Mouse (Mus musculus): ENCODE measurements around the gene Fam76b.

Fam76b gene

DNA sequence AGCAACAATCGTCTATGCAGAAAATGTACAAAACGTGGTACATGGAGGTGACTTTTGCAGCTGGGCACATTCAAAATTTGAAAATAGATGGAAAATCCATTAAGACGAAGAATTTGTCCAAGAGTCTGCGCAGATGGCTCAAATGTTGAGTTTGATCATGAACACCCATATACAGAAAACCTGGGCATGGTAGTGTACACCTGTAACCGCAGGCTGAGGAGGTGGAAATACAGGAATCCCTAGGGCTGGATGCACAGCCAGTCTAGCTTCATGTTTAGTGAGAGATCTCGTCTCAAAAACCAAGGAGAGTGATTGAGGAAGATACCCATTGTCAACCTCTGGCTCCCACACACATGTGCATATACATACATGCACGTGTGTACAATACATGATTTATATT, 44.1 kb downstream of the Fam76b start:
- no peak for DNase-seq (ENCODE audit: low spot score in 2 of 2)

DNA sequence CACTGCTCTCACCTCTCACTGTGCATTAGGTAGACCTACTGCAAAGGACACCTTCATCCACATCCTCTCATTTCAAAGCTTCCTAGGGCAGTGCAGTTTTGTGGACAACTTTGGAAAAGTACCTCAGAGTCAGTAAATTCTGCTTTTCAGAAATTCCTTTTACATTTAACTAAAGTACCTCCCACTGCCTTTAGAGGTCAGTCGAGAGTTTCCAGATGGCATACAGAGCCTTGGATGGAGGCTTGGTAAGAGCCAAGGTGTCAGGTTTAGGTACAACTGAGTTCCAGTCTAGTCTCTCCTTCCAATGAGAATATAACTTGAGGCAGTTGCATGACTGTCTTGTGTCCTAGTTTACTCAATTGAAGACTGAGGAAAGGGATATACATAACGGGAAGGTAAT, 46.8 kb downstream of the Fam76b start:
- DNase-seq (ENCODE audit: low spot score in 2 of 2), result no peak

DNA sequence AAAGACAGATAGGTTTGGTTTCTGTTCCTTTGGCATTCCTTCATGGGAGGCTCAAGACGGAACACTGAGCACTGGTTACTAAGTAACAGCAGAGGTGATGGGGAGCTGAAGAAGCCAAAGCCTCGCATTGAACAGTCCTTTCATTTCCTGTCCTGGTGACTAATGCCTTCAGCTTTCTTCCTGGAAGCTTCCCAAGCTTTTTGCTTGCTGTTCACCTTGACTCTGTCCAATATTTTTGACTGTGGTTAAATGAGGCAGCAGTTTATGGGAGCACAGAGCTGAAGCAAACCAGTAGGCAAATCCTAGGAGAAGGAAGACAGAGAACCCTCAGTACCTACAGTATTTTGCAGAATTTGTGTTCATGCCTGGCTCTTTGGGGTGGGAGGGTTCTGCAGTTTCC, 47.8 kb downstream of the Fam76b start:
- no peak for DNase-seq (ENCODE audit: low spot score in 2 of 2)

DNA sequence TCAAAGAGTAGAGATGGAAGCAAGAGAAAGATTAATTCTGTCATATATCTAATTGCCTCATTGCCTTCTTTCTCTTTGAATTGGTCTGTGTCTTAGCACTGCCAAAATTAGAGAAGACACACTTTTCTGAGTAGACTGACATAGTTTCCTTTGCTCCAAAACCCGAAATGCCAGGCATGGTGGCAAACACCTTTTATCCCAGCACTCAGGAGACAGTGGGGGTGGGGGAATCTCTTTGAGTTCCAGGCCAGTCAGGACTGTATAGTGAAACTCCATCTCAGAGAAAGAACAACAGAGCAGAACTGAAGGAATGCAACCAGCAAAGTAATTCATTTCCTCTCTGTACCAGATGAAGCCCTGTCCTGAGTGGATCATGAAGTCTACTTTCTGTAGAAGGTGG, 53.2 kb downstream of the Fam76b start:
- no peak for DNase-seq (ENCODE audit: low spot score in 2 of 2)

DNA sequence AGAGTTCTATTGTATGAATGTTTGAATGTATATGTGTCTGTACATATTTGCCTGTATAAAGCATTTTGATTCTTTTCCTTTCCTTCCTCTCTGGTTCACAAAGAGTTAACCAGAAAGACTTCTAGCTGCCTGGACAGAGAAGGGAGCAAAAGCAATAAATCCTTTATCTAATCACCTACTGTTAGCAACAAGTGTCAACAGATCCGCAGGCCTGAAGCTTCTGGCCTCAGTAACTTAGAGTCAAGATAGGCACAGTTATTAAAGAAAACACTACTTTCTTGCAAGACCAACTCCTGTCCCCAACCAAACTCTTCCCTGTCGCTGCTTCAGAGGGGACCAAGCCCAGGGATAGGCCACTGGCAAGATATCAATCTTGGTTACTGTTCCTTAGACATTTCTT, 55.0 kb downstream of the Fam76b start:
- DNase-seq (ENCODE audit: low spot score in 2 of 2), result no peak

DNA sequence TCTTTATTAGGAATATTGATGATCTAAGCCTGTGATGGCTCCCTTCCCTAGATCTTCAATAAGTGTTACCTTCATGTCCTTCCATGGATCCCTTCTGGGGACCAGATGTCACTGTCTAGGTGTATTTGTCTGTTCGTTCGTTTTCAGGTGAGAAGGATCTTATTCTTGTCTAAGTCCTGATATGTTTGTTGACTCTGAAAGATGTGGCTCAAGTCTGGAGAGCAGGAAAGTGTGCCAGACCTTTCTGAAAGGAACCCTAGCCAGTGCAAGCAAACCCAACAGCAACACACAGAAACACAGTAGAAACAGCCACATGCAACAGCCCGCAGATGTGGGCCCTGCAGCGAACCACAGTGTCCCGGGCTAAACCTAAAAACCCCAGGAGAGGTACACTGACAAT, 61.5 kb downstream of the Fam76b start:
- DNase-seq (ENCODE audit: low spot score in 2 of 2), result no peak

DNA sequence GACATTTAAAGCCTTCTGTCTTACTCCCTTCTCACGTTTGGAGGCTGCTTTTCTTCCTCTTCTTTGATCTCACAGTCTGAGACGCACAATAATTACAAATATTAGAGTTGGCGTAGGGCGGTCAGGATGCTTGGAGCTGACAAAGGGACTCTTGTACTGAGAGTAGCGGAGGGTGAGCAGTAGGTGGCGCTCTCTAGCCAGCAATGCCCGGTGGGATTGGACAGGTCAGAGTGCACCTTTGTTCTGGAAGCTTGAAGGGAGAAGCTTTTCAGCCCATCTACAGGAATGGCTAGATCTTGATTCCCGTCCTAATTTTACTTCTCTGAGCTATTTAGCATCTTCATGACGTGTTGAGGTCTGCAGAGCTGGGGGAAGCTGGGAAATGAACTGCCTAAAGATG, 62.1 kb downstream of the Fam76b start:
- DNase-seq (ENCODE audit: low spot score in 2 of 2), result peak; percentile 78 to 82

DNA sequence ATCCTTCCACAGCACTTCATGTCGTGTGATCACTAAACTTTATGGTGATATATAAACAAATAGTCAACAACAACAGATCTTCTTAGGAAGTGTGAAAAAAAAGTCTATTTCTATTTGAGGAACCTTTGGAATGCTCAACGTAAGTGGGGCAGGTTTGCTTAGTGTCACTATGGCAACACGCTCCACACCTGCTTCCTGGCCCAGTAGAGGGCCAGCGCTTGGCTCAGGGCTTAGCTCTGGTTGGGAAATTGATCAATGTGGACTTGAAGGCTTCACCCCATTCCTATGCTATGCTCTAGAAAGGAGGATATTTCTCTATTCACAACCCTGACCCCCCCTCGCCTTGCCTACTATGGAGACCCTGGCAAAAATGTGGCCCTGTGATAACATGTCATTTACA, 62.7 kb downstream of the Fam76b start:
- no peak for DNase-seq (ENCODE audit: low spot score in 2 of 2)

DNA sequence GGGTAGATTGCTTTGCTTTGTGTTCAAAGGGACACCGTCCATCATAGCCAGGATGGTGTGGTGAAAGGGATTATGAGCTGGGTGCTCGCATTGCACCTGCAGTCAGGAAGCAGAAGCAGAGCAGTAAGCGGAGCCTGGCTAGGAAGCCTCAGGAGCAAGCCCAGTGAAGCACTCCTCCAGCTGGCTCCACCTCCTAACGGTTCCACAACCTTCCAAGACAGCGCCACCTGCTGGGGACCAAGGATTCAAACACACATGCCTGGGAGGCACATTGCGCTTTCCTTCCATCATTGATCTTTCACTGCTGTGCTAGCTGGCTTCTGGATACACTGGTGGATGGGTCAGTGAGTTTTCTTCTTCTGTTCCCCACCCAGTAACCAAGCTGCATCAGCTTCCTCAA, 64.4 kb downstream of the Fam76b start:
- no peak for DNase-seq (ENCODE audit: low spot score in 2 of 2)

DNA sequence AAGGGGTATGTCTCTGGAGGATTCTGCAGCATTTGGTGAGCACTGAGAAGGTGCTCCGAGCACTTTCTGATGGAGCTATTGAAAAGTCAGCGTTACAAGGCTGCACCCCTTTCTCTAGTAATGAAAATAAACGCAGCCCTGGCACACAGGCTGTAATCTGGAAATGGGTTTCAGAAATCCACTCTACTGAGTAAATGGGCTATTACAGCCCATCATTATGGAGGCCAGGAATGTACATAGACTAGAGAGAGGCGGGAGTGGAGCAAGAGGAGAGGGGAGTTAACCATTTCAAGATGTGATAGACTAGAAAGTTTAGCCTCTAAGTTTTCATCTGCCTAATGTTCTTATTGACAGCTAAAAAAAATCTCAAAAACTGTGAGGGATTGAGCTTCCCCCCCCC, 65.5 kb downstream of the Fam76b start:
- no peak for DNase-seq (ENCODE audit: low spot score in 2 of 2)

DNA sequence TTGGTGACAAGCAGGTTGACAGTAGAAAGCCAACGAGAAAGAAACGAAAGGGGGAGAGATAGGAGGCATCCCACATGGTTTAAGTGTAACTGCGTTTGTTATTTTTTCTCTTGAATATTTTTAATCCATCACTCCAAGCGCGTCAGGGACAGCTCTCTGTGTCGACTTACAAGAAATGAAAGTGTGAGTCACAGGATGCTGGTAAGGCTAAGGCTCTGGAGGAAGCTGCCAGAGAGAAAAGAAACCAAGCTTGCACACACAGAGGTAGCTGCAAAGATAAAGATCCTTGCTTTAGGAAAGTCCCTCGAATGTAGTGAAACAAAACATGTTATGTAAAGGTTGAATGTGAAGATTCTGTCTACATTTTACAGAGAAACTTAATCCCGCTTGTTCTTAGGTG, 67.0 kb downstream of the Fam76b start:
- peak; percentile 47 to 56 for DNase-seq (ENCODE audit: low spot score in 2 of 2)

DNA sequence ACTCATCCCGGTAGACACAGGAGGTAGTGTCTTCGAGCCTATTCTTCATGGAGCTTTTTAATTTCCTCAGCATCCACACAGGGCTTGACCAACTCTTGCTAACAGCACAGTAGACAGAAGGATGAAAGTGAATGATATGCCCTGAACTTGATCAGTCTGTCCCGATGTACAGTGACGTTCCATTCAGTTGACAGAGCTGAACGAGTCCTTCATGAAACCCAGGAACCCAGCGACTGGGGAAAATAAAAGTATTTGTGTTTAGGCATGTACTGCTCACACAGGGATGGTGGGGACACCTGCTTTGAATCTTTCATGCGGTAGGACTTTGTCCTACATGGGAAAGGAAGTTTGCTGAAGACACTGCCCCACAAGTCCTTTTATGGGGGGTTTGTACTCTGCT, 67.4 kb downstream of the Fam76b start:
- DNase-seq (ENCODE audit: low spot score in 2 of 2), result no peak

DNA sequence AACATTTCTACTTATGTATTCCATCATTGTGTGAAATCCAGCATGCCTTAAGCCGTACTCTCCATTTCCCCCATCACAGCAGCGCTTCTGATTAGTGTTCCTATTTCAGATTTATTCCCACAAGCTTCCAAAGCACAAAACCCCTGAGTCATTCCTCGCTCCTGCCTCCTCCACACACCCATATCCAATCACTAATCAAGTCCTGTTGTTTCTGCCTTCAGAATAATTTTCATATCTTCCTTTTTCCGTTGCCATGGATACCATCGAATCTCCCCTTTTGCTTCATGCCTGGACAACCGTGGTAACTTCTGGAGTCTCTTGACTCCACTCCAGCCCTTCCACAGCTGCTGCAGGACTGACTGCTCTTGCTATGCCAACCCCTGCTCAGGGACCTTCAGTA, 68.5 kb downstream of the Fam76b start:
- DNase-seq (ENCODE audit: low spot score in 2 of 2), result peak; percentile 54 to 70

DNA sequence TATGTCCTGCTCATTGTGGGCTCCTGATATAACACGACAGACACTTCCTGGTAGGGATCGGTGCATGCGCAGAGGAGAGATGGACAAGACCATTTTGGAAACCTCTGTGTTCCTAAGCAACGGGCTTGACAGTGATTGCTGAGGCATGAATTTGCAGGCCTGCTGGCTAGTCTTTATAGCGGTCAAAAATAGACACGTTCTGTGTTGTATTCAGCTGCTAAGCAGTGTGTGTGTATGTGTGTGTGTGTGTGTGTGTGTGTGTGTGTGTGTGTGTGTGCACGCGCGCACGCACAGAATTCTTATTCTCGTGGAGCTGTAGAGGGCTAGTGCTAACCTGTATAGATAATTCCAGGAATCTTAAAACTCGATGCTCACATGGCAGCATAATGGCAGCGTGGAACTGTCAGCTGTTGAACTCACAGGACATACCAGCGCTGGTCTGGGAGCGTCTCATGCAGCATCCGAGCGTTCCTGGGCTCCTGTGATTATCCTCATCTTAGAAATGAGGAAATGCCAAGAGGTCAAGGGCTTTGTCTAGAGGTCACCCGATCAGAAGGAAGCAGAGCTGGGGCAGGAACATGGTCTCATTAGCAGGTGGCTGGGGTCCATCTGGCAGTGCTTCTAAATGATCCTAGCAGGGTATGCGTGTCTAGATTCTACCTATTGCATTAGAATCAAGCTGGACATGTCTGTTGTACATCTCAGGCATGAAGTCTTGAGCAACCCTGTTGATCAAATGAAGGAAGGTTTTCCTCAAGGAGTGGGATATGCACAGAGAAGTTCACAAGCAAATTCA, 71.2 kb downstream of the Fam76b start:
- peak; percentile 53 to 76 for DNase-seq (ENCODE audit: low spot score in 2 of 2)

DNA sequence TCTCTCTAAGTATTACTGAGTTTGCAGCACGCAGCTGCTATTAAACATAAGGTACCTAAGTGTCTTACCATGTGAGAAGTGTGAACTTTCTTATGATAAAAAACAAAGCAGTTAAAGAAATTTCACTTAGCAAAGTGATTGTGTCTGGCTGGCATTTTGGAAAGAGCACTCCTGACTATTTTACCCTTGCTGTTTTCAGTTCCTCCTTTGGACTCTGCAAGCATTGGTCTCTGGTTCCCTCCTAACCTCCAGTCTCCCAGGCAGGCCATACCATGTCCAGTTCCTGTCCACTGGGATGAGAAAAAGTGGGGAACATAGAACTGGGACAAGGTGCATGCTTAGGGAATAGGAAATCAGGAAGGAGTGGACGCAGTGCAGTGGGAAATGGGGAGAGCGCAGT, 74.5 kb downstream of the Fam76b start:
- no peak for DNase-seq (ENCODE audit: low spot score in 2 of 2)

DNA sequence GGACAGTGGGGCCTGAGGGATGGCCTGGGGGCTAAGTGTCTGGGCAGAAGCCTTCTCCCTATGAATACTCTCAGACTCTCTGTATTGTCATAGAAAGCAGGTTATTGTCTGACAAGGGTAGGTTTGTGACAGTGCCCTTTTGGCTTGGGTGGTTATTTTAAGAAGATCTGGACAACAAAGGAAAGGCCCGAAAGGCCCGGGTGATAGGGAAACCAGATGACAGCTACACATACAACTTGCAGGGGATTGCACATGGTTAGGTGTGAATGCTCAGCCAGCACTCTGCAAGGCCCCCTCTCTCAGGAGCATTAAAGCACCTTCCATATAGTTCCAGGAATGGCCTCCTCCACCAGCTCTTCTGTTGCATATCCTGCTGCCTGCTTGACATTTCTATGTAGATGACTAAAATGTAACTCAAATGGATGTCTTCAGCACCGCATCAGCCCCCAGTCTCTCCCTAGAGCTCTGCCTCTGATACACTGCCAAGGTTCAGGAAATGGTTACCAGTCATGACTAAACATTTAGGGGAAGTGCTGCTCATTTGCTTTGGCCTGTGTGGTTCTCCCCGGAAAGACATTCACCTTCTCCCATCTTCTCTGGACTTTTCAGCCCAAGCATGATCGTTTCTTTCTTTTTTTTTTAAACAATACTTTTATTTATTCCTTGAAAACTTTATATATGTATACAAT, 76.7 kb downstream of the Fam76b start:
- DNase-seq (ENCODE audit: low spot score in 2 of 2), result no peak
